Mouse (Mus musculus) hindbrain, embryonic 13.5 days (tissue): ENCODE data around the gene 1700017D01Rik. TPM values are rescaled to one million over a fixed set of nuclear protein-coding genes. Genes with fewer than 3 reads are reported as not detected.
"Not testable (repeated sequence)": the region's sequence is repeated elsewhere in the genome, so short reads cannot be mapped to it uniquely, and the experiment has no call there.

Source experiments
- ATAC-seq: fragments of 200-750 bp; cut with Nextera tagmentation; 2 replicates; pipeline ENCODE4 v1.8.0; 2017; ENCODE audit warnings: moderate TSS enrichment; ENCODE audit not compliant: low FRiP score
- H3K27ac ChIP-seq: fragments of 300-500 bp; sonication (generic); 2 replicates; pipeline ENCODE4 v1.5.1; 2015; ENCODE audit warnings: inconsistent platforms, mild to moderate bottlenecking, moderate library complexity
- H3K27me3 ChIP-seq: fragments of 300-500 bp; sonication (generic); 2 replicates; pipeline ENCODE4 v1.6.1; 2015; ENCODE audit warnings: mild to moderate bottlenecking, inconsistent platforms
- H3K36me3 ChIP-seq: fragments of 300-500 bp; sonication (generic); 2 replicates; pipeline ENCODE4 v1.6.1; 2015; ENCODE audit warnings: mild to moderate bottlenecking, inconsistent platforms
- H3K4me1 ChIP-seq: fragments of 300-500 bp; sonication (generic); replicated peaks from 2 replicates; pipeline ENCODE4 v1.6.1; 2015; ENCODE audit warnings: inconsistent platforms
- H3K4me2 ChIP-seq: fragments of 300-500 bp; sonication (generic); 2 replicates; pipeline ENCODE4 v1.6.1; 2015; ENCODE audit warnings: inconsistent platforms, mild to moderate bottlenecking, moderate library complexity
- H3K4me3 ChIP-seq: fragments of 300-500 bp; sonication (generic); 2 replicates; pipeline ENCODE4 v1.5.1; 2015; ENCODE audit warnings: mild to moderate bottlenecking, inconsistent platforms
- H3K9ac ChIP-seq: fragments of 300-500 bp; sonication (generic); 2 replicates; pipeline ENCODE4 v1.6.1; 2015; ENCODE audit warnings: mild to moderate bottlenecking, inconsistent platforms
- H3K9me3 ChIP-seq: fragments of 300-500 bp; sonication (generic); 2 replicates; pipeline ENCODE4 v1.6.1; 2016; ENCODE audit warnings: inconsistent platforms
- WGBS: fragments of 180-500 bp; shearing (Covaris S2); methylation state at CpG from one replicate; pipeline ENCODE4 v1.1.7; 2015; 5-methylcytosine and 5-hydroxymethylcytosine counted together
- polyA plus RNA-seq: library from polyadenylated mRNA; unstranded; fragments of >200 nt; fragmentation: Nextera tagmentation; extraction: Ambion mirVana; gene quantifications from 2 replicates; pipeline ENCODE4 v1.2.1, GENCODE M21; 2015

The 1700017D01Rik gene
- polyA plus RNA-seq, 1 experiment from 2014 or later = not detected

- ATAC-seq = no peak
- H3K4me1 ChIP-seq = no peaks in the 10 kb centered on the region
- H3K4me3 ChIP-seq = no peak within 1 kb of the TSS
- H3K9ac ChIP-seq = no peak within 1 kb of the TSS
- H3K4me2 ChIP-seq = no peak within 1 kb of the TSS
- 88% methylated on average over 4 of the region's 4 CpGs for WGBS
- no peak within 1 kb of the TSS for H3K27ac ChIP-seq
- H3K36me3 ChIP-seq = no peaks in the 10 kb centered on the region
- H3K9me3 ChIP-seq = no peaks in the 10 kb centered on the region
- no peaks in the 10 kb centered on the region for H3K27me3 ChIP-seq
Measured at GRCm38 (mm10) chr19:11080934-11081333, 49.7 kb downstream of the 1700017D01Rik start, which contains the start of gene Ms4a8a. Gene Ms4a8a (minus strand): TSS chr19:11081102.

GRCm38 (mm10) chr19:11070364-11070763 lies 60.3 kb downstream of the 1700017D01Rik start:
- Histone ChIP-seq H3K27ac (no peak overlapping the region), H3K9ac (no peak overlapping the region), H3K27me3 (no peaks in the 10 kb centered on the region), H3K4me2 (no peak overlapping the region), H3K9me3 (no peaks in the 10 kb centered on the region), H3K4me3 (no peak overlapping the region), H3K36me3 (no peaks in the 10 kb centered on the region), H3K4me1 (no peaks in the 10 kb centered on the region)
- ATAC-seq = no peak
- 93% methylated on average over 3 of the region's 3 CpGs for WGBS

GRCm38 (mm10) chr19:11065202-11065875 lies 65.3 kb downstream of the 1700017D01Rik start:
- Histone ChIP-seq H3K27me3 (no peaks in the 10 kb centered on the region), H3K4me2 (no peak overlapping the region), H3K36me3 (no peaks in the 10 kb centered on the region), H3K9me3 (no peaks in the 10 kb centered on the region), H3K4me1 (no peaks in the 10 kb centered on the region), H3K27ac (no peak overlapping the region), H3K9ac (no peak overlapping the region), H3K4me3 (no peak overlapping the region)
- ATAC-seq = no peak
- WGBS = 88% methylated on average over 2 of the region's 2 CpGs

- 87% methylated on average over 1 of the region's 1 CpGs for WGBS
- H3K27me3 ChIP-seq = no peaks in the 10 kb centered on the region
- no peak for ATAC-seq
- no peak overlapping the region for H3K9ac ChIP-seq
- no peak overlapping the region for H3K27ac ChIP-seq
- no peak overlapping the region for H3K4me2 ChIP-seq
- H3K36me3 ChIP-seq = no peaks in the 10 kb centered on the region
- H3K4me1 ChIP-seq = no peaks in the 10 kb centered on the region
- H3K4me3 ChIP-seq = no peak overlapping the region
- H3K9me3 ChIP-seq = no peaks in the 10 kb centered on the region
Measured at GRCm38 (mm10) chr19:11060900-11061299, 69.8 kb downstream of the 1700017D01Rik start.

- Histone ChIP-seq H3K4me1 (no peaks in the 10 kb centered on the region), H3K27me3 (no peaks in the 10 kb centered on the region), H3K9me3 (no peaks in the 10 kb centered on the region), H3K36me3 (no peaks in the 10 kb centered on the region), H3K27ac (no peak overlapping the region), H3K4me2 (no peak overlapping the region), H3K4me3 (no peak overlapping the region), H3K9ac (no peak overlapping the region)
- ATAC-seq = no peak
Measured at GRCm38 (mm10) chr19:11059967-11060366, 70.7 kb downstream of the 1700017D01Rik start.

GRCm38 (mm10) chr19:11055700-11056099 lies 75.0 kb downstream of the 1700017D01Rik start:
- H3K27ac ChIP-seq, H3K9ac ChIP-seq, H3K36me3 ChIP-seq, ATAC-seq, H3K4me3 ChIP-seq, H3K4me2 ChIP-seq, H3K27me3 ChIP-seq, H3K4me1 ChIP-seq, H3K9me3 ChIP-seq: not testable (repeated sequence)
- WGBS = 88% methylated on average over 1 of the region's 1 CpGs

GRCm38 (mm10) chr19:11053277-11053676 lies 77.4 kb downstream of the 1700017D01Rik start:
- no peak for ATAC-seq
- Histone ChIP-seq H3K9ac (no peak overlapping the region), H3K4me2 (no peak overlapping the region), H3K27me3 (no peaks in the 10 kb centered on the region), H3K9me3 (no peaks in the 10 kb centered on the region), H3K36me3 (no peaks in the 10 kb centered on the region), H3K4me1 (no peaks in the 10 kb centered on the region), H3K4me3 (no peak overlapping the region), H3K27ac (no peak overlapping the region)
- WGBS = 72% methylated on average over 3 of the region's 3 CpGs

GRCm38 (mm10) chr19:11052877-11053276 lies 77.8 kb downstream of the 1700017D01Rik start:
- Histone ChIP-seq H3K27me3 (no peaks in the 10 kb centered on the region), H3K36me3 (no peaks in the 10 kb centered on the region), H3K4me2 (no peak overlapping the region), H3K9me3 (no peaks in the 10 kb centered on the region), H3K4me3 (no peak overlapping the region), H3K27ac (no peak overlapping the region), H3K9ac (no peak overlapping the region), H3K4me1 (no peaks in the 10 kb centered on the region)
- WGBS = 69% methylated on average over 5 of the region's 5 CpGs
- ATAC-seq = no peak

- Histone ChIP-seq H3K4me3 (no peak overlapping the region), H3K4me2 (no peak overlapping the region), H3K9me3 (no peaks in the 10 kb centered on the region), H3K36me3 (no peaks in the 10 kb centered on the region), H3K9ac (no peak overlapping the region), H3K27ac (no peak overlapping the region), H3K4me1 (no peaks in the 10 kb centered on the region), H3K27me3 (no peaks in the 10 kb centered on the region)
- no peak for ATAC-seq
- 80% methylated on average over 2 of the region's 2 CpGs for WGBS
Measured at GRCm38 (mm10) chr19:11050286-11050685, 80.4 kb downstream of the 1700017D01Rik start.

- no peaks in the 10 kb centered on the region for H3K27me3 ChIP-seq
- no peaks in the 10 kb centered on the region for H3K36me3 ChIP-seq
- H3K9ac ChIP-seq = no peak overlapping the region
- no peak overlapping the region for H3K4me2 ChIP-seq
- no peaks in the 10 kb centered on the region for H3K9me3 ChIP-seq
- no peak overlapping the region for H3K4me3 ChIP-seq
- H3K27ac ChIP-seq = no peak overlapping the region
- ATAC-seq = no peak
- no peaks in the 10 kb centered on the region for H3K4me1 ChIP-seq
Measured at GRCm38 (mm10) chr19:11049426-11049825, 81.2 kb downstream of the 1700017D01Rik start.

GRCm38 (mm10) chr19:11048503-11048902 lies 82.2 kb downstream of the 1700017D01Rik start:
- Histone ChIP-seq H3K9me3 (no peaks in the 10 kb centered on the region), H3K4me1 (no peaks in the 10 kb centered on the region), H3K9ac (no peak overlapping the region), H3K36me3 (no peaks in the 10 kb centered on the region), H3K27me3 (no peaks in the 10 kb centered on the region), H3K4me2 (no peak overlapping the region), H3K4me3 (no peak overlapping the region), H3K27ac (no peak overlapping the region)
- 59% methylated on average over 1 of the region's 1 CpGs for WGBS
- no peak for ATAC-seq

GRCm38 (mm10) chr19:11048009-11048408 lies 82.7 kb downstream of the 1700017D01Rik start:
- Histone ChIP-seq H3K4me1 (no peaks in the 10 kb centered on the region), H3K27me3 (no peaks in the 10 kb centered on the region), H3K27ac (no peak overlapping the region), H3K36me3 (no peaks in the 10 kb centered on the region), H3K9me3 (no peaks in the 10 kb centered on the region), H3K4me2 (no peak overlapping the region), H3K4me3 (no peak overlapping the region), H3K9ac (no peak overlapping the region)
- WGBS = 81% methylated on average over 6 of the region's 6 CpGs
- no peak for ATAC-seq
